Mouse (Mus musculus): Measurements from ENCODE around the gene Hist2h4.
"Not testable (repeated sequence)": the region's sequence is repeated elsewhere in the genome, so short reads cannot be mapped to it uniquely, and the experiment has no call there.

Hist2h4 gene

GRCm38 (mm10) chr3:96226695-96227648 is 36.1 kb downstream of the Hist2h4 start:
- in situ Hi-C loops (cut with MboI, MseI): no loop called here

GRCm38 (mm10) chr3:96225421-96225820 is 37.7 kb downstream of the Hist2h4 start:
- in situ Hi-C loops (cut with MboI, MseI): no loop called here

DNA sequence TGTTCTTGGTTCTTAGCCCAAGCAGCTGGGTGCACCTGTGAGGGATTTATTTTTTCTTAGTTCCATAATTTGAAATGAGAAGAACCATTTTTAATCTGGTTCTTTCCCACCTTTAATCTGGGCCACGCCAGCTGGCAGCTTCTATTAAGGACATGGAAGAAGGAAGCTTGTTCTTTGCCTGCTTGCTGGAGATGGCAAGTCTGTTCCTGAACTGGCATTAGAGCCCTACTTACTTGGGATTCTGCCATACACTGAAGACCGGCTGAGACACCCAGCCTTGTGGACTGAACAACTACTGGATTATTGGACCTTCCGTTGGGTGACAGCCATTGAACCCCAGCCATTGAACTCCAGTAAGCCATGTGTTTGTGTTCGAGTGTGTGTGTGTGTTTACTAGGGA is 40.3 kb downstream of the Hist2h4 start:
- in situ Hi-C loops (cut with MboI, MseI): no loop called here

- in situ Hi-C loops (cut with MboI, MseI): no loop called here
These were observed 41.5 kb downstream of the Hist2h4 start for GRCm38 (mm10) chr3:96221640-96222038.

DNA sequence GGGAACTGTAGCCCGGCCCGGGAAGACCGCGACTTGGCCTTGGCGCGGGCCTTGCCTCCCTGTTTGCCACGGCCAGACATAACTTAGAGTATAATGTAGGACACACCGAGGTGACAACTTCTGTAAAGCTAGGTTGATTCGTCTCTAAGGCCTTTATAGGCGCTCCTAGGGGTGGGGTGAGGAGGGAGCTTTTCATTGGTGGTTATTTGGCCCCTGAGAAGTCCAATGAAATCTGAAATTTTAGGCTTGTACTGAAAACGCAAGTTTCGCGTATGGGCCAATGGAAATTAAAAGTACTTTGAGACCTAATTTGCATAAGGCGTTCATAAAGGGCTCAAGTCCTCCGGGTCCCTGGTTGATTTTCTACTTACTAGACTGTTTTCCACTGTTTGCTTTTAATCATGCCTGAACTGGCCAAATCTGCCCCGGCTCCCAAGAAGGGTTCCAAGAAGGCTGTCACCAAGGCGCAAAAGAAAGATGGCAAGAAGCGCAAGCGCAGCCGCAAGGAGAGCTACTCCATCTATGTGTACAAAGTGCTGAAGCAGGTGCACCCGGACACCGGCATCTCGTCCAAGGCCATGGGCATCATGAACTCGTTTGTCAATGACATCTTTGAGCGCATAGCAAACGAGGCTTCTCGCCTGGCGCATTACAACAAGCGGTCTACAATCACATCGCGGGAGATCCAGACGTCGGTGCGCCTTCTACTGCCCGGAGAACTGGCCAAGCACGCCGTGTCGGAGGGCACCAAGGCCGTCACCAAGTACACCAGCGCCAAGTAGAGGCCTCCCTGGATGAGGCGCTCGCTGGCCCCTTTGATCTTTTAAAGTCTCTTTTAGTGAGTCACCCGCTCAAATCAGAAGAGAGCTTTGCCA is 42.1 kb downstream of the Hist2h4 start, which contains the start of the genes Hist2h2ac and Hist2h2be:
Gene Hist2h2ac (minus strand): TSS at position 116 of the 875 bp plus-strand sequence.
Gene Hist2h2be (plus strand): TSS at position 355 of the 875 bp plus-strand sequence.
- in situ Hi-C loops (cut with MboI, MseI): no loop called here

- in situ Hi-C loops (cut with MboI, MseI): not testable (repeated sequence)
These were observed 42.9 kb downstream of the Hist2h4 start for GRCm38 (mm10) chr3:96220131-96220764.

DNA sequence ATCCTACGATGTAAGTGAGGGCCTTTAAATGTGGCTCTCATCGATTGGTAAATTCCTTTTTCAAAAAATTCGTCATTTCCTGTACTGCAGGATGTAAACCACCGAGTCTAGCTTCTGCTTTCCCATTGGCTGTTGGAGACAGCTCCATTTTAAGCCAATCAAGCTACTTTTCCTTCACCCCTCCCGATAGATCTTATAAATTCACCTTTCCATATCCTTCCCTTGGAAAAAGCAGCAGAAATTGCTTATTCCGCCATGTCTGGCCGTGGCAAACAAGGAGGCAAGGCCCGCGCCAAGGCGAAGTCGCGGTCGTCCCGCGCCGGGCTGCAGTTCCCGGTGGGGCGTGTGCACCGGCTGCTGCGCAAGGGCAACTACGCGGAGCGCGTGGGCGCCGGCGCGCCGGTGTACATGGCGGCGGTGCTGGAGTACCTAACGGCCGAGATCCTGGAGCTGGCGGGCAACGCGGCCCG is 43.4 kb downstream of the Hist2h4 start, which contains the start of the genes Bola1 and Hist2h2ab:
Gene Bola1 (minus strand): TSS at position 49 of the 470 bp plus-strand sequence.
Gene Hist2h2ab (plus strand): TSS at position 205 of the 470 bp plus-strand sequence.
- in situ Hi-C loops (cut with MboI, MseI): no loop called here

- in situ Hi-C loops (cut with MboI, MseI): no loop called here
These were observed 43.9 kb downstream of the Hist2h4 start for GRCm38 (mm10) chr3:96219191-96219641.
